Mouse (Mus musculus) adrenal gland (tissue): ENCODE measurements at regions not wholly inside any gene's neighbourhood (a gene's known extent, or its start where the extent isn't known, plus 50 kb on each side); places are given as distances from the start of the nearest gene placed in this dataset.

Source experiments
- intact Hi-C: fragments of 180-260 bp; cut with DNase I; formaldehyde crosslinking; loops from one replicate; pipeline ENCODE4 v1.15.1; 2025

DNA sequence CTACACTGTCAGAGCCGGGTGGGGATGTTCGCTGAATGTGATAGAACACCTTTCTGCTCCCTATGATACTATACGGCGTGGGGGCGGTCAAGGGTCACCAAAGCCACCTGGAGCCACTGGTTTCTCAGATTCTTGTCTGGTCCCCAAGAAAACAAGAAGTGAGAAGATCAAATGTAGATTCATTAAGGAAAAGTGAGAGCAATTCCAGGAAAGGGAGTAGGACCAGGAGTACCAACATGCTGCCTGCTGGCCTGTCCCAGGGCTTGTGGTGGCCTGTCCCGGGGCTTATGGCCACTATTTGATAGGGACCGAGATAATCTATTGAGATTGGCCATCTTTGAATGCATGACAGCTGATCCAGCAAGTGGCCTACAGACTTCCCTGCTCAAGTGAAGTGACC lies 58.8 kb upstream of the Fut8 start:
- intact Hi-C loops: no loop called here

DNA sequence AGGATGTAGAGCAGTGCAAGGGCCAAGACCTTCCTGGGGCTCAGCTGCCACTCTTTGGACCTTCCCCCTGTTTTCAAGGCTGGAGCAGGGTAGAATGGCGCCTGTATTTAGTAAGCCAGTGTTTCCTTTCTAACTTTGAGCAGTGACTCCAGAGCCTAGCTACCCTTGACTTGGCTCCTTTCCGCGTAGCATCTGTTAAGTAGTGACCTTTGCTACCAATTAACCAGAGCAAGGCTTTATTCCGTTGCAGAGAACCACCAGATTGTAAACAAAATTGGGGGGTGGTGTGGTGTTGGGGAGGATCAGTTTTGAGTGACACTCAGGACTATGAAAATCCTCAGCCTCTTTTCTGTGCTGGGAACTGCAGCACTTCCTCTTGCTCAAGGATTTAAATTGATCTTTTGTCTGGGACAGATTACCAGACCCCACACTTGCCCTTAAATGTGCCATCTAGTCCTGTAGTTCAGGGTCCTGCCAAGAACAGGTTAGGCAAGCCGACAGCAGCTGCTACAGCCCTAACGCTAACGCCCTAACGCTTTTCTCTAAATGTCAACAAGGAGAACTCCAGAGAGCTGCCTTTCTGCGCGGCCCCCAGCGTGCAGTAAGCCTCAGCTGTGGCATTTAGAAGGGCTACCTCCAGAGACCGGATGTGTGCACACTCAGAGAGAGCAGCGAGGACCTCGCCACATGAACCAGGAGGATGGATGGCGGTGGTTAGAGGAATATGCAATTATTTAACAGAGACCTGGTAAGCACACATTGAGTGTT lies 59.9 kb upstream of the Fut8 start:
- intact Hi-C loops: no loop called here

DNA sequence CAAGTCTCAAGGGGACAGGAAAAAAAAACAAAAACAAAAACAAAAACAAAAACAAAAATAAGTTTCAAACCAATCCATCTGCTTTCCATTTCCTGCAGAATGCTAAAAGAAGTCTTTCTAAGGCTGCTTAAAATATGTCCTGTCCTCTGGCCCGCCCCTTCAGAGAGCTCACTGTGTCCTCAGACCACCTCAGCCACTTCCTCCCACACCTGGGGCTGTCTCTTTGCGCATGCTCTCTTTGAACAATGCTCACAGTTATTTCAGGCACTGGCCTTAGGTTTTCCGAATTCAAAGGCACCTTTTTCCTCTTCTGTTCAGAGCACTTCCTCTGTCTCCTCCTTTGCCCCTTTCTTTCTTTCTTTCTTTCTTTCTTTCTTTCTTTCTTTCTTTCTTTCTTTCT lies 60.6 kb upstream of the Fut8 start:
- intact Hi-C loops: no loop called here

DNA sequence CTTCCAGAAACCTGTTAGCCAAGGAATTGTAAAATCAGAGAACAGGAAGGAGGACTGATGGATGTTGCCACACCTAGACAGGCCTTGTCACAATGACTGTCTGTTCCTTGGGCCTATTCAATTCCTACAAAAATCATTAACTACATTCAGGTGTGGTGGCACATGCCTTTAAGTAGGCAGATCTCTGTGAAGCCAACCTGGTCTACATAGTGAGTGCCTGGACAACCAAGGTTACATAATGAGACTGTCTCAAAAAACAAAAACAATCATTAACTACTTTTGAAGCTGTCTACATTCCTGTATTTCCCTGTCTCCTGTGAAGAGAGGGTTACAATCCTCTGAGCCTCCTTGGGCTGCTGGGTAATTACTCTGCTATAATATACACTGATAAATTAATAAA lies 63.9 kb upstream of the Fut8 start:
- intact Hi-C loops: no loop called here

DNA sequence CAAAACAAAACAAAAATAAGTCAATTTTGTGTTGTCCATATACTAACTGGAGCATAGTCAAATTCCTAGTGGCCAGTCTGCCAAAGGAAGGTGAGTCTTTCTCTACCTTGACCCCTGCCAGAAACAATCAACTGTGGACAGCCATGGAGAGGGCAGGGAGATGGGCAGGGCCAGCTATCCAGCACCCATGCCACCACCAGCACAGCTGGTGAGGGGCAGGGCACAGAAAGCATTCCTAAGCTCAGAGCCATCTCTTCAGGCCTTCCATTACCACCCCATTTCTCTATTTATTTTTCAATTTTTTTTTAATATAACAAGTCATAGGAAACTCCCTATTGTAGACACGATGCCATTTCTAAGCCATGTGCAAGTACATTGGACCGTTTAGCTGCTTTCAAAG lies 65.4 kb upstream of the Fut8 start:
- intact Hi-C loops: no loop called here

DNA sequence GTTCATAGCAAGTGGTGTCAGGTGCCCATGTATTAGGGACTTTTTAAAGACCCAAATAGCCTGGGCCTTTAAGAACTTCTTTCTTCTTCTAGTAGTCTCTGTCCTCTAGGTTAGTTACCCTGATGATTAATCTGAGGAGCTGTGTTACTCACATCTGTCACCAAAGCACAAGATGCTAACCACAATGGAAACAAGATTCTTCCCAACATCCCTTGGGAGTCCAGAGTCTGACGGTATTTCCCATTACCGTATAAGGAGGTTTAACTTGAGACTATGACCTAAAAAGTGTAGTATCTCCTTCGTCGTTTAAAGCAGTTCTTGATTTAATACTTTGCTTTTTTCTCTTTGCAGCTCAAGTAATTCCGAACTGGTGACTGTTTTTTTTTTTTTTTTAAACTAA lies 67.7 kb upstream of the Fut8 start:
- intact Hi-C loops: no loop called here

DNA sequence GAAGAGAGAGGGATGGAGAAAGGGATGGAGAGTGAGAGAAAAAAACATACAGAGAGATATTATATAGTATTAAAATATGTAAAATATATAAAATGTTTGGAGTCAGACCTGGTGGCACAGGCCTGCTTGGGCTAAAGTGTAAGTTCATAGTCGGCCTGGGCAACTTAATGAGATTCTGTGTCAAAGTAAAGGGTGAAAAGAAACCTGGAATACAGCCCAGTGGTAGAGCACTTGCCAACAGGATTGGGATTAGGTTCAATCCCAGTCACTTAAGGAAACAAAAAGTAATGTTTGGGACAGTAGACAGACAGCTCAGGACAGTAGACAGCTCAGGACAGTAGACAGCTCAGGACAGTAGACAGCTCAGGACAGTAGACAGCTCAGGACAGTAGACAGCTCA lies 69.6 kb upstream of the Fut8 start:
- intact Hi-C loops: no loop called here

DNA sequence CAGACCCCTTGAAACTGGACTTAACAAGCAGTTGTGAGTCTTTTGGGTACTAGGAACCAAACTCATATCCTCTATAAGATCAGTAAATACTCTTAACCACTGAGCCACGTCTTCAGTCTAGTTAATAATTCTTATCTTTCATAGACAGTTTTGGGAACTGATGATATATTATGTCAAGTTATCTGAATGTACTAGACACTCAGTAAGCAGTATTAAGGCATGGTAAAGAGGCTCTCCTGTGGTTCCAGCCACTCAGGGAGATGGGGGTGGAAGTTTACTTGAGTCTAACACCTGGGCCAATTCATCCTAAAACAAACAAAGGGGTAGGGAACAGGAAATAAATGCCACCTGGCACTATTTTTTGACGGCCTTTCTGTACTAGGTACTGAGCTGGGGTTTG lies 81.2 kb upstream of the Fut8 start:
- intact Hi-C loops: no loop called here

DNA sequence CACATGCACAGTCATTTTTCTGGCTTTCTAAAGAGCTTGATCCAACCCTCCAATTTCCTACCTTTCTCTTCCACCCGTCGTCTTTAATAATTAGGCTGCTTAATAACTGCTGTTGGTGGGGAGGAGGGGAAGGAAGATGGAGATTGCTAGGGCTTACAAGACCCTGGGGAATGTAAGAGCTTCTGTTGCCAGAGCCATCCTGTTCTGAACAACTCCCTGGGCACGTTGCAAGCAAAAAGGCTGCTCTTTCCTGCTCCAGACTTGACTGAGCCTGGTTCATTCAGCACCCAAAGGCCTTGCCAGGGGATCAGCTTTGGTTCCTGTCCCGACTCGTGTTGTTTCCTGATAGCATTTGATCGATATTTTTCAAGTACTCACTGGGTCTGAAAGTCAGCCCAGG lies 82.3 kb upstream of the Fut8 start:
- intact Hi-C loops: no loop called here

DNA sequence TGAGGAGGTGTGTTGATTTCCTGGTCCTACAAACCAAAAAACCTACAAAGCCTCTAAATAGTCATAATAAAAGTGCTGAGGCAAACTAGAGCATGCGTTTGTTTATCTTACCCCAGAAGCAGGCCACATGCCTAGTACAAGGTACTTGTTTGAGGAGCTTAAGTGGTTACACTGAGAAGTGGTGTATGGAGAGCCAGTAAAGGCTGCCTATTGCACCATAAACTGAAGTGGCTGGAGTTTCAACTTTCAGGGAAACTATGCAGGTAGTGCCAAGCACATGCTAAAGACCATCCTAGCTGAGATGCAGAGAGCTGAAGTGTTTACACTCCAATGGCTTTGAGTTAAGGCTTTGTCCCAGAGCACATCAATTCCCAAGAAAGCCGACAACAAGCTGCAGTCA lies 86.5 kb upstream of the Fut8 start:
- intact Hi-C loops: no loop called here

DNA sequence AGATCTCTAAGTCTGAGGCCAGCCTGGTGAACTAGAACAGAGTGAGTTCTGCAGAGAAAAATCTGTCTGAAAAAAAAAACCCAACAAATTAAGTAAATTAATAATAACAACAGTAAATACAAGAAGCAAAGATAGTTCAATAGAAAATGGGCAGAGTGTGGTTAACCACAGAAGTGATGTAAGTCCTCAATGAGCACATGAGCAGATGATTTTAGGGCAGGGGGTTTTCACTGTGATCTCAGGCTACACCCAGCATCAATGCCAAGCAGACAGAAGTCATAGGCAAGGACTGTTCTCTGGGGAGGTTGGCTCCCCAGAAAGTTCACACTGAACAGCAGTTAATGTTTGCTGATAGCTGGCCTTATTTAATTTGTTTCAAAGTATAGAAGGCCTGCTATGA lies 88.1 kb upstream of the Fut8 start:
- intact Hi-C loops: no loop called here

DNA sequence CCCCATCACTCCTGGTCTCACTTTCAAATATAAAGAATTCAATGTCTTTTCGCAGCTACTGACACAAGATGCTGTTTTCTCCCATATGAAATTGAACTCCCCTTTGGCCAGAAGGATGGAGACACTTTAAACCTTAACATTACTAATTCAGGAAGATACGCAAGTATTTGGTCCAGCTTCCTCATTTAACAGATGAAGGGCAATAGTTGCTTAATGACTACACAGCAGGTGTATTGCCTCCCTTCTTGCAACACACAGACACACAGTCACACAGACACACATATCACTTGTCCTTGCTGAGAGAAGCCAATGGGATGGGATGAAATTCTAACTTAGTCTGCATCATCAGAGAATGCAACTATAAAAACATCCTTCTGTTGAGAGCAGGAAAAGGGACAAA lies 89.8 kb upstream of the Fut8 start:
- intact Hi-C loops: no loop called here

DNA sequence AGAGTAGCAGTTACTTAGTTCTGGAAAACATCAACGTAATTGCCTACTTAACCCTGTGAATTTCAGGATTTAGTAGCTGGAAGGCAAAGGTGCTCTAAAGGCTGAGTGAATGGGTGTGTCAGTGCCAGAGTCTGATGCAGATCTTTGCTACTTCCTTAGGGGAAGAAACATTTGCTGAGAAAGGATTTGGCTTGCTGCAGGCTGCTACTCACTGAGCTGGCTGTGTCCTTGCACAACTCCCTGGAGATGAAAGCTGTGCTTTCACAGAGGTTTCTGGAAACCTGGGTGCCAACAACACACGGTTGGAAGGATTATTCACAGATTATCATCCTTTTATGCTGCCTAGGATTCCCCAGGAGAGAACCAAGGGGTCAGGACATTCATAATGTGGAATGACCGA lies 94.0 kb upstream of the Fut8 start:
- intact Hi-C loops: no loop called here

DNA sequence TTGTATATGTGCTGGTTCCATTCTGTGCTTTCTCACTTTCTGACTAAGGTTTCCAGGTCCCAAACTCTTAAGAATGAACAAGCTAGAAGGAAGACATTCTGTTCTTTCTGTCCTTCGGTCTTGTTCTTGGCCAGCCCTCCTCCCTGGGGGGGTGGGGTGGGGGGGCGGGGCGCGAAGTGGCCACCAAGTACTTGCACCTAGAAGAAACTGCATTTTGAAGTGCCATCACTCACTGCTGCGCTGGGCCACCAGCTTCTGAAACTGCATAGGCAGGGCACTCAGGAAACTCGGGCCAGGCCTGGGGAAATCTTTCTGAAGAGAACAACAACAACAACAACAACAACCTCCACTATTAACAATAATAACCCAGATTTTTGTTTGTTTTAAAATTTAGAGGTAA lies 94.4 kb upstream of the Fut8 start:
- intact Hi-C loops: no loop called here

DNA sequence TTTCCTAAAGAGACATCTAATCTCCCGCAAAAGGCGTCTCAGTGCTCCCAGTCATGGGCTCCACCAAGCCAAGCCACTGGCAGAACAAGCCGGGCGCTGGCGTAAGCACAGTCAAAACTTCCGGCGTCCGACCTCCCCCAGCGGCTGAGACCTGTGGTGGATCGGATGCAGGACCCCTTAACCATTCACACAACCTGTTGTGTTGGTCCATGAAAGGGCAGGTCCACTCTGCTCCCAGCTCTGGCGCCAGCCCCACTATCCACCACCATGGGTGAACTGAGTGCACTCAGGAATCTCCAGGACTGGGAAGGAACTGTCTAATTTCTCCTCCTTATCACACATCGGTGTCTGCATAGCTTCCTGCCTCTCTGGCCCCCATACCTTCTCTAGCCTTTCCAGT lies 94.8 kb upstream of the Fut8 start:
- intact Hi-C loops: no loop called here

DNA sequence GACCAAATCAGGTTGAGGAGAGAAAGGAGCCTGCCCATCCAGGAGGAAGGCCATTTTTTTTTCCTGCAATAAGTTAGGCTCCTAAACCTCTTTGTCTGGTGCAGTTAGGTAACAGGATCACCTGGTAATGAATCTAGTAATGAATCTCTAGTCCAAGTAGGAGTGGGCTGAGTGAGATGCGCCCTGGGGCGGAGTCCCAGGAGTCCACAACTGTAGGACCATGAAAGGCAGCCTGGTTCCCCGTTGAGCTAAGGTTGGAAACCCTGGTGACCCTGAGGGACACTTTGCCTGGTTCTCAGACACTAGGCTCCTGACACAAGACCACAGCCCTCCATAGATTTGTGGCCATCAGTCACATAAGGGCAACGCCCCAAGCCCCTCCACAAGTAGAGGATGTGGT lies 95.7 kb upstream of the Fut8 start:
- intact Hi-C loops: no loop called here

DNA sequence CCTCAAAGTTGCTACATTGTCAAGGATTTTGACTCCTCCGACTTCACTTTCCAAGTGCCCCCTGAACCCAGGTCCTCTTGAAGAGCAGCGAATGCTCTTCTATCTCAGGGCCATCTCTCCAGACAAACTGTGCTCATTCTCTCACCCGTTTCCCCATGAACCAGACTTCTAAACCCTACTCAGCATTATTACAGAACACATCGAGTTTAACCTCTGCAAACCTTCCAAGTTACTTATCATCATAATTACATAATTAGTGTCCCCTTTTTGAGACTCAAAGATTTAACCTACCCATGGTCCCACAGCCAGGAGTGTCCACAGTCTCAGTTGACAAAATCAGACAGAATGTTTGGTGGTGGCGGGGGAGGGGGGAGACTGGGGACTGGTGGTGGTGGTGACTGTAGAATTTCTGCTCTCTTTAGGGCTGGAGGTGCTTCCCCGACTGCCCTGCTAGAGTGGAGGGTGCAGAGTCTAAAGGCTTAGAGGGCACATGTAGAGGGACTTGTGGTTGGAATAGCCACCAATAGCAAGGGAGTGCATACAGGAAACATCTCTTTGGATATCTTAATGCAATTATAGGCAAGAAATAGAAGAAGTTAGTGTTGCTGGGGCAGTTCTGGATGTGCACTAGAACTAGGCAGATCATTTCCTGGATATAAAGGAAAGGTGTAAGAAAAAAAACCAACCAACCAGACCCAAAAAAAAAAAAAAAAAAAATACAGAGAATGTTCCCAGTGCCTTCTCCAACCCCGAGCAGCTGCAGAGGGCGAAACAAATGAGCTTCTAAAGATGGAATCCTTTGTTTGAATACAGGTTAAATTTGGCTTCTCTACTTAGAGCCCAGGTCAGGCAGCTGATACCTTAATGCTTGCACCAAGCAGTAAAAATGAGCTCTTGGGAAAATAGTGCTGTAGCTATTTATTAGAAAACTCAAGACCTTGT lies 96.4 kb upstream of the Fut8 start:
- intact Hi-C loops: no loop called here

DNA sequence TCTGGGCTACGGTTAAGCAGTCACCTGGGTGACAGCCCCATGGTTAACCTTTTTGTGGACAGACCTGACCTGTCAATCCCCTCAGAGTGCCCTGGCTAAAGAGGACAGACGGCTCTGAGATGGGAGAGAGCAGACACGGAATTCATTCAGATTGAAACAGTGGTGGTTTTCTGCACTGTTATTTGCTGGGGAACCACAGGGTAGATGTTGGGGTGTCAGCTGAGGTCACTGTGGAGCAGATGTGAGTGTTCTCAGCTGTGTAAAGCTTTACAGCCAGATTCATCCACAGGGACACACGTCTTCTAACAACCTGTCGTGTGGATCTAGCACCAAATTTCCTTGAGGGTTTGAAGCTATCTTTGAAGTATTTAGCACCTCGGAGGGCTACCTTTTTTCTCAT lies 97.3 kb upstream of the Fut8 start:
- intact Hi-C loops: no loop called here

DNA sequence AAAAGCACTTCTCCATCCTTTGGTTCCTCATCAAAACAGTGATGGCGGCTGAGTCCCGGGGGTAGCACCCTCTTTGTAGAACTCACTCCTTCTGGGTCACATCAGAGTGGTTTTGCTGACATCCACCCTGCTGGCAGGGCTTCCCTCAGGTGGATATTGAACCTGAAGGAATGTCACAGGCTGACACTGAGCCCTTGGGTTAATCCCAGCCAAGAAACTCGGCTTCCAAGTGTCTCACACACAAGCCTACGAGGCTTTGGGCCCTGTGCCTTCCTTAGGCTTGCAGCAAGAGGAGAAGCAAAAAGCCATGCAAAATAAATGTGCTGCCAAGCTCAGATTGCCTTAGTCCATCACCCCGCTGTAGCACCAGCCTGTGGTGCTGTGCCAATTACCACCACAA lies 97.8 kb upstream of the Fut8 start:
- intact Hi-C loops: no loop called here

DNA sequence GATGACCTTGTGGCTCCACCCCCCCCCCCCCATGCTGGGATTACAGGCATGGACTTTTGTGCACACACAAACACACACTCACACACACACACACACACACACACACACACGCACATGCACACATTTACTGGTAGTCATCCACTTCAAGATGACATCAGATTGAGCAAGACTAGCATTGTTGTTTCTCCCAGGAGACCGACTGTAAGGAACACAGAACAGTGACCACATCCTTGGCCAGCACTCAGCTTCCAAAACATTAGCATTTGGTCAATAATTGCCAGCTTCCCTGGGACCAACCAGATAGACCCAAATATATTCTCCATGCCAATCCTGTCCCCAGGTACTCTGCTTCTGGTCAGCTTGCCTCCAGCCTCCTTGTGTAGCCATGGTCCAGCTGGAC lies 98.2 kb upstream of the Fut8 start:
- intact Hi-C loops: no loop called here

DNA sequence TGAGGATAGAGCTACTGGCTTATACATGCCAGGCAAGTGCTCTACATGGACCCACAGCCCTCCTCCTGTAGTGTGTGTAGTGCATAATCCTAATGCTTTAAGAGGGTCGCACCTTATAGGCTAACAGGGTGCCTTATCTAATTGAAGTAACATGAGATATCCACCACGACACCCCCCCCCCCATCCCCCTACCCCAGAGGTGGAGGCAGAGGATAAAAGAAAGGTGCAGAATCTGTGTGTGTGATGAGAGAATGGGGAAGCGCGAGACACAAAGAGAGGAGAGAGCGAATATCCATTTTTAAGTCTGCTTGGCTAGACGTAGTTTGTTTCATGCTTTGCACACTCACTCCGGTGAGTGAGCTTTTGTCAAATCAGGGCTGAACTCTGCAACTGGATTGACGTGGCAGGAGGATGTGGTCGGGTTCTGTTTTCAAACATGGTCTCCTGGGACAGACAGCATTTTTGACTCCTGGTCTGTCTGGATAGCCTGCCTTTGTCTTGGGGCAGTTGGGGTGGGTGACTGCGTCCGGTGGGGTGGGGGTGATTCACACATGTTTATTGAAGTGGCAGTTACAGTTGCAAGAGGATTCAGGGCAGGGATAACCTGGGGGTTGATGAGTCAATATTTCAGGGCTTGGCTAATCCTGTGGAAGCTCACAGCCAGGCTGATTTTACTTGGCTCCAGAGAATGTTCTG lies 99.3 kb upstream of the Fut8 start:
- intact Hi-C loops: no loop called here

DNA sequence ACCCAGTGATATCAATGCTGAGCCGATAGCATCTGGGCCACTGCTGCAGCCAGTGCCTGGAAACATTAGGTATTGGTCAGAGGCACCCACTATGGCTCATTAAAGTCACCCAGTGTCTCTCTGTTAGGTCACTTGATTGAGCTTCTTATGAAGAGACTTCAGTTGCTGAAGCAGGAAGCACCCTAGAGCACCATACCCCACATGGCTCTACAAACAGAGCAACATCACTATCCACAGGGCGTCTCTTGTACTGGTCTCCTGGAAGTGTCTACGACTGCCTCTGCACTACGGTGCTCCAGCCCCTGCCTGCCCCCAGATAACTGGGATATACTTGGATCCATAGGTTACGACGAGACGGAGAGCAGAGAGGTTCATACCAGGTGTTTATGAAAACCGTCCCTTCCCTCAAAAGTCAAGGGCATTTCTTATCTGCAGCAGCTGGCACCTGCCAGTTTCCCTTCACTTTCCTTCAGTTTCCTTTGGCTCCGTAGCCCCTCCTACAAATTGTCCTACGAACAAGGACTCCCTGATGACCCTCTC lies 100.6 kb upstream of the Fut8 start:
- intact Hi-C loops: no loop called here
